Mouse (Mus musculus) heart, adult 18-20 months (tissue): Measurements from ENCODE around the gene Tceanc2. TPM values are rescaled to one million over a fixed set of nuclear protein-coding genes. Genes with fewer than 3 reads are reported as not detected.

Experiments
- DNase-seq, 2 experiments: peaks; one replicate each; pipeline ENCODE4 v3.0.0; 2021 to 2022; ENCODE audit warnings: mixed read lengths in 1 of 2
- total RNA-seq, 2 experiments: library from RNA; stranded (reverse); gene quantifications; 2 replicates each; pipeline ENCODE4 v1.2.3; 2021

The Tceanc2 gene
- total RNA-seq, 2 experiments from 2014 or later, result 13.5 to 15.4 TPM

GRCm38 (mm10) chr4:107084343-107084742, 94.6 kb downstream of the Tceanc2 start:
- DNase-seq, result no peak

Other genes with a start within 250 kb of the Tceanc2 start
- gene Mrpl37, start 112.2 kb downstream of the Tceanc2 start, total RNA-seq, result 100 to 1,000 TPM in 1 of 2 experiments, 10 to 100 TPM in 1; 96.0 to 102 TPM
- 10 to 100 TPM; 25.7 to 26.1 TPM for gene Cyb5rl, start 112.1 kb downstream of the Tceanc2 start, total RNA-seq
- not detected for gene Cdcp2, start 82.2 kb downstream of the Tceanc2 start, total RNA-seq
- 100 to 1,000 TPM; 139 to 147 TPM for gene Tmem59, start 717 bp downstream of the Tceanc2 start, total RNA-seq
- under 1 TPM in 1 of 2 experiments, not detected in 1; 0.44 TPM for gene Ldlrad1, start 30.1 kb upstream of the Tceanc2 start, total RNA-seq
- 10 to 100 TPM in 1 of 2 experiments, 1 to 10 TPM in 1; 10.0 to 10.2 TPM for gene Lrrc42, start 74.4 kb upstream of the Tceanc2 start, total RNA-seq
- 10 to 100 TPM in 1 of 2 experiments, 1 to 10 TPM in 1; 9.8 to 13.6 TPM for gene Hspb11, start 74.5 kb upstream of the Tceanc2 start, total RNA-seq
- not detected for gene Dio1, start 128.1 kb upstream of the Tceanc2 start, total RNA-seq
- gene Yipf1, start 135.2 kb upstream of the Tceanc2 start, total RNA-seq, result 10 to 100 TPM; 17.3 to 18.6 TPM
- 10 to 100 TPM; 10.5 to 12.6 TPM for gene Ndc1, start 188.7 kb upstream of the Tceanc2 start, total RNA-seq